Mouse (Mus musculus): ENCODE measurements around the gene Nos1ap.
A peak's percentile ranks its signal among the peaks of the same experiment; 100 is the strongest.

Nos1ap gene

GRCm38 (mm10) chr1:170589219-170590040 lies at the start of gene Nos1ap:
Gene Nos1ap, minus strand, starts transcription at chr1:170589861.
- DNase-seq, result peak; percentile 87 to 91

- DNase-seq, result no peak
Observed at GRCm38 (mm10) chr1:170638941-170639340, 49.3 kb upstream of the Nos1ap start.

DNA sequence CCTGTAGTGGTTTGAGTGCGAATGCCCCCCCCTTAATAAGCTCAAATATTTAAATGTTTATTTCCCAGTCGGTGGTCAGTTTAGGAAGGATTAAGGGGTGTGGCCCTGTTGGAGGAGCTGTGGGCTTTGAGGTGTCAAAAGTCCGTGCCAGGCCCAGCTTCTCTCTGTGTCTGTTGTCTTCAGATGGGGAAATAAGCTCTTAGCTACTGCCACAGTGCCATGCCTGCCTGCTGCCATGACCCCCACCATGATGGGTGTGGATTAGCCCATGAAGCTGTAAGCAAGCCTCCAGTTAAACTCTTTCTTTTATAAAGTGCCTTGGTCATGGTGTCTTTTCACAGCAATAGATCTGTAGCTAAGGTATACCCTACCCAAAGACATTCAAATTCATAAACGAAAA lies 43.2 kb upstream of the Nos1ap start:
- DNase-seq, result no peak

DNA sequence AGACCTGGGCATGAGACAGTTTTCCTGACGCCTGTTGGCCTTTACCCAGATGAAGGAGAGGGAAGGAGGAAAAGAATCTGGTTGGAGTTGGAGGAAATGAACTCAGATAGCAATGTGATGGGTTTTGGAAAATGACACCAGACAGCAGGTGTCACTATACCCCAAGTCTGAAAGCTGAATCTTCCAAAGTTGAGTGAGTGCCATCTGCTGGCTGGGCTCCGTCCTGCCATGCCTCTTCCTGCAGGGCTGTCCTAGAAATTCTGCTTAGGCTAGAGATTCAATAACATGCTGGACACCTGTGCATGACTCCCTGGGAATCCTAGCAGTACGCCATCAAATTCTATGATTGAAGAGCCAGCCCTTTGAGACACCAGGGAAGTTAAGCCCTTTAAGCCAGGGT lies 42.7 kb upstream of the Nos1ap start:
- DNase-seq, result peak; percentile 71 to 87

DNA sequence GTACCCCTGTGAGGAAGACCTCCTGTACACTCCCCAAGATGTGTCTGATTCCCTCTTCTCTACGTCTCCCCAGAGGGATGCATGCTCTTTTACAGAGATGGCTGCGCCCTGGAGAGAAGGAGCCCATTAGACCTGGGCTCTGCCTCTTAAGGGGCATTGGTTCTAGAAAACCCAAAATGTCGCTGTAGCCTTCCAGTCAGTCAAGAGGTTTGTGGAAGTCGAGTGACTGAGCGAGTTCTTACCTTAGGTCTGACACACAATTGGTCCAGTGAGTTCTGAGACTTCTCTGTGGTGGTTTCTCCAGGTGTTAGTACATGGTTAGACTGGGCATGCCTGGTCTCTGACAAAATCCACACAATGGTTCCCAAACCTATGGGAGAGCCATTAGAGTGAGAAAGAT lies 41.9 kb upstream of the Nos1ap start:
- DNase-seq, result no peak

GRCm38 (mm10) chr1:170630489-170630888 lies 40.8 kb upstream of the Nos1ap start:
- DNase-seq, result no peak

DNA sequence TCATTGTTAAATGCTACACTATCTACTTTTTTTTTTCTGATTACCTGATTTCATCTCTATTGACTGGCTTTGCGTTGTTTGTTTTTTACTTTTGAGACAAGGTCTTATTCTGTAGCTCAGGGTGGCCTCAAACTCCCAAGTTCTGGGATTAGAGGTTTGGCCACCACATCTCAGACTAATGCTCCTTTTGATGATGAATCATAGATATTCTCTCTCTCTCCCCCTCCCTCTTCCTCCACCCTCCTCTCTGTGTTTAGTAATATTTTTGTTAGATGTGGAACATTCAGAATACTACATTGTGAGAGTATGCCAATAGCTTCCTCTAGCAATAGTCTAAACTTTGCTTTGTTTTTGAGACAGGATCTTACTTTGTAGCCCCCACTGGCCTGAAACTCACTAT lies 33.8 kb upstream of the Nos1ap start:
- DNase-seq, result no peak

DNA sequence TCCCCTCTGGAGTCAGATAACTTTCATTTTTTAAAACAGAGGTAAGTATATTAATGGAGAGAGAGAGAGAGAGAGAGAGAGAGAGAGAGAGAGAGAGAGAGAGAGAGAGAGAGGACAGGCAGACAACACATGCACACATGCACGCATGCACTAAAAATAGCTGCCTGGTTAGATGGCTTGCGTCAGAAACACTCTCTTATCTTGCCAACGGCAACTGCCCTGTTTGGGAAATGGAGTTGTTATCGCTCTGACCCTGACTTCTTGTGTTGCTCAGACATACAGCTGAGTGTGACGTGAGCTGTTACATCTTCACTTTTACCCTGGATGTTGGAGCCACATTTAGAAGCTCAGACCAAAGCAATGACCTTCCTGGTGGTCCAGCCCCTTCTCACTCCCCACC lies 33.3 kb upstream of the Nos1ap start:
- peak in 1 of 2 experiments; percentile 45 for DNase-seq

DNA sequence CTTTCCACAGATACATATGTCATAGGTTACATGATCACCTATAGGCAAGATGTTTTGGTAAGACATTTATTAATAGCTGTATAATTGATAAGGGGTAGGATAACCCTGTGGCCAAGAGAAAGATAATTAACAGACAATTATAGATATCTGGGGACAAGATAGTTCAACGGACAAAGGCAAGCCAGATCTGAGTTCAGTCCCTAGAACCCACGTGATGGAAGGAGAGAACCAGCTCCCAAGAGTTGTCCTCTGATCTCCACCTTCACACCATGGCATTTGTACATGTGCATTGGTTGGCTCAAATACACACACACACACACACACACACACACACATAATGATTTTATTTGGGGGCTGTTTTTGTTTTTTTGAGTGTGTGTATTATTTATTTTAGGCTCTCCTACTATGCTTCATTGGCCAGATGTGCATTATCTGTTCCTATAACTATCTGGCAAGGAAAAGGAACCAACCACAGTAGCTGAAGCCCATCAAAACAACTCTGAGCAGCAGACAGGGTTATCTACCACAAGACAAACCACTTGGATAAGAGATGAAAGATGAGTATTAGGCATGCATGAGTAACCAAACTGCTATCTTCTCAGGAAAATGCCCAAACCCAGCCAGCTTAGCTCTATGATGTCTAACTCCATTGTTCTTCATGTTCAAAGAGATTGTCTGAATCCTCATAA lies 30.2 kb upstream of the Nos1ap start:
- no peak for DNase-seq

- peak; percentile 63 to 82 for DNase-seq
Observed at GRCm38 (mm10) chr1:170612968-170613872, 23.6 kb upstream of the Nos1ap start.

- no peak for DNase-seq
Observed at GRCm38 (mm10) chr1:170611631-170612030, 22.0 kb upstream of the Nos1ap start.

- no peak for DNase-seq
Observed at GRCm38 (mm10) chr1:170610695-170611094, 21.0 kb upstream of the Nos1ap start.

DNA sequence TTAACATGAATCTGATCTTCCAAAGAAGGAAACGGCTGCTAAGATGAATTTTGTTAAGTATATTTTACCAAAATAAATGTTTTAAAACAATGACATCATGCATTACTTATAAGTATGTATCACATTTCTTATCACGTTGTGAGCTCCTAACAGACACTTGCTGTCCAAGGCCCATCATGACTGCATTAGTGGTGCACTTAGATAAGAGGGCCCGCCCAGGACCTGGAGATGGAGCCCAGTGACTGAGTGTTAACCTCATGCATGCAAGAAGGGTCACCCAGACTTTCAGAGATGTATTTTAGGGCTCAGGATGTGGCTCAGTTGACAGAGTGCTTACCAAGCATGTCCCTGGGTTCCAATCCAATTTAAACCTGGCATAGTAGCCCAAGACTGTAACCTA lies 20.6 kb upstream of the Nos1ap start:
- no peak for DNase-seq

DNA sequence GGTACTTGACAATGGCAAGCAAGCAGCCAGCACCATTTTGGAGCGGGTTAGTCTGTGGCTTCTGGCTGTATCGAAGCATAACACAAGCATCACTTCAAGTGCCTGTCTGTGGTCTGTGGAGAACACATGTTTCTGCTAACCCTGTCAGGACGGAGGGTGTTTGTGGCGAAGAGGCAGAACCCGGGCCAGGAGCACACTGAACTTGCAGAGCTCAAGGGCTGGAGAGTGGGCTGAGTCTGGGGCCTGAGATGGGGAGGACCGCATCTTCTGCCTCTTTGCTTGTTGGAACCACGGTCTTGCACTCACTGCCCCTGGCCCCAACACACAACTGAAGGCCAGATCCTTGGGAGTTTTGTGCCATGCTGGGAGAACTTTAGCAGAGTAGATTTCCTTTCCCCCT lies 20.2 kb upstream of the Nos1ap start:
- DNase-seq, result peak; percentile 36 to 68

DNA sequence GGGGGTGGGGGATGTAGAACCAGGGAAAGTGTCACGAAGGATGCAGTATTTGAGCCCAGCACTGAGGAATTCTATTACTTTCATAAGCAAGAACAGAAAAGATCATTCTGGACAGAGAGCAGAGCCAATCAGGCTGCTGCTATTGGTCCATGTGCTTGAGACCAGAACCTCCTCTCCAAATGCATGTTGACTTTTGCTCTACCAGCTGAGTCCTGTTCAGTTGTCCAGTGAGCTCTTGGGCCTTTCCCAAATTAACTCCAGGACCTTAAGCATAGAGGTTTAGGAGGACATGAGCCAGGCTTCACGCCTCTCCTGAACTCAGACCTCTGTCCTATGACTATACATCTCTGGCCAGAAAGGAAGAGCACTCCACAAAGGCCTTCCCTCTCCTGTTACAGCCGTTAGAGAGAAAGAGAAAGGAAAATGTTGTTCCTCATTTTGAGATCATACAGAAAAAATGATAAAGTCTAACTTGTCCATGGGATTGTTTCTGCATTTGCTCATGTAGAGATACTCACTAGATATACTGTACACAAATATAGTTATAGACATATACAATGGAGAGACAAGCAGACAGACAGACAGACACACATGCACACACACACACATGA lies 18.9 kb upstream of the Nos1ap start:
- DNase-seq, result no peak

DNA sequence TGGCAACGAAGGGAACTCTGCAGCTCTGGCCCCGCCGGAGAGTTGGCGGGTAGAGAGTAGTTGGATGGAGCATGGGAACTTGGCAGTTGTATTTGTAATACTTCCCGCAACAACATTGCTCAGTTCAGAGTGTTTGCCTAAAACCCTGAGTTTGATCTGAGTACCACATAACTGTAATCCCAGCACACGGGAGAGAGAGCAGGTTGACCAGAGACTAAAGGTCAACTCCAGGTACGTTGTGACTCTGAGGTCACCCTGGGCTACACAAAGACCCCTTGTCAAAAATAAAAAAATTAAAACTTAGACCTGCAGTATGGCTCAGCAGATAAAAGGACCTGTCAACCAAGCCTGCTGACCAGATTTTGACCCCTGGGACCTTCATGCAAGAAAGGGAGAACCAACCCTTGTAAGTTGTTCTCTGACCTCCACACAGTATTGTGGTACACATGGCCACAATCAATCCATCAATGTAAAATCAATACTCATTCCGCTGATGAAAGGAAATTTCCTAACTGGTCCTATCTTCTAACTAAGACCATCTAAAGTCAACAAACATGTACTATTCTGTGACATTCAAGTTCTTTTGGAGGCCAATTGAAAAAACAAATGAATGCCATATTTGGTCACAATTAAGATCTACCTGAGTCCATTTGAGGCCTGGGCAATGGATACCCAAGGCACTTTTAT lies 17.7 kb upstream of the Nos1ap start:
- no peak for DNase-seq

GRCm38 (mm10) chr1:170605228-170606001 lies 15.8 kb upstream of the Nos1ap start:
- DNase-seq, result peak in 1 of 2 experiments; percentile 55

- no peak for DNase-seq
Observed at GRCm38 (mm10) chr1:170594575-170594974, 4.9 kb upstream of the Nos1ap start.

GRCm38 (mm10) chr1:170590531-170590930 lies 870 bp upstream of the Nos1ap start:
- no peak for DNase-seq

DNA sequence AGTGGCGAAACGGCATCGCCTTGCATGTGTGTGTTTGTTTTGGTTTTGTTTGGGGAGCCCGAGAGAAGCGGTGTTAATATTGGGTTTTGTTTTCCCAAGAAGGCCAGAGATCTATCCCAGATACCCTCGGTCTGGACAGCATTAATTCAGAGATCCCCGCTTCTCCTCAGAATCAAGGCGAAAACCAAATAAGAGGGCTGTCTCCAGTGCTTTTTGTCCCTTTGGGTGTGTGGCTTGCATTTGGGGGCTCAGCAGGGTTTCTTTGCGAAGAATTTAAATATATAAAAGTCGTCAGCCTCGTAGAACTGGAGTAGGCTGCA lies 340 bp upstream of the Nos1ap start:
- DNase-seq, result no peak

- no peak for DNase-seq
Observed at GRCm38 (mm10) chr1:170588879-170589218, 812 bp downstream of the Nos1ap start.

DNA sequence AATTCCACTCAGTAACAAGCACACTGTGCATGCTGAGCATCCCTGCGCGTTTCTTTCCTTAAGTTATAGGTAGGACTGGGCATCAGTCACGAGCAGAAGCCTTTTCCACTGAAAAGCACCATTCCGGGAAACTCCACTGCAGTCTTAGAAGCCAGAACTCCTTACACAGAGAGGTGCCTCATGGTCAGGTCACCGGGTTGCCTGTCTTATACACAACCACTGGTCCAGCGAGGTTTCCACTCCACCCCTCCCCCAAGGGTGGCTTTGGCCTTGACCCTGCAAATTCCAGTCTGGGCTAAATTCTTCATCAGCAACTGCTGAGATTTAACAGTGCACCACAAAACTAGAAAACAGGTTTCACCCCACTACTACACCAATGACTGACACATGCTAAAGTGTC lies 1.3 kb downstream of the Nos1ap start:
- DNase-seq, result no peak
